Mouse (Mus musculus) 416B (cell line): ENCODE data around the gene Cacnb1.

ENCODE experiments used
- DNase-seq: peaks from one replicate; pipeline ENCODE4 v3.0.0; 2011; ENCODE audit warnings: low read depth

Gene Cacnb1

DNA sequence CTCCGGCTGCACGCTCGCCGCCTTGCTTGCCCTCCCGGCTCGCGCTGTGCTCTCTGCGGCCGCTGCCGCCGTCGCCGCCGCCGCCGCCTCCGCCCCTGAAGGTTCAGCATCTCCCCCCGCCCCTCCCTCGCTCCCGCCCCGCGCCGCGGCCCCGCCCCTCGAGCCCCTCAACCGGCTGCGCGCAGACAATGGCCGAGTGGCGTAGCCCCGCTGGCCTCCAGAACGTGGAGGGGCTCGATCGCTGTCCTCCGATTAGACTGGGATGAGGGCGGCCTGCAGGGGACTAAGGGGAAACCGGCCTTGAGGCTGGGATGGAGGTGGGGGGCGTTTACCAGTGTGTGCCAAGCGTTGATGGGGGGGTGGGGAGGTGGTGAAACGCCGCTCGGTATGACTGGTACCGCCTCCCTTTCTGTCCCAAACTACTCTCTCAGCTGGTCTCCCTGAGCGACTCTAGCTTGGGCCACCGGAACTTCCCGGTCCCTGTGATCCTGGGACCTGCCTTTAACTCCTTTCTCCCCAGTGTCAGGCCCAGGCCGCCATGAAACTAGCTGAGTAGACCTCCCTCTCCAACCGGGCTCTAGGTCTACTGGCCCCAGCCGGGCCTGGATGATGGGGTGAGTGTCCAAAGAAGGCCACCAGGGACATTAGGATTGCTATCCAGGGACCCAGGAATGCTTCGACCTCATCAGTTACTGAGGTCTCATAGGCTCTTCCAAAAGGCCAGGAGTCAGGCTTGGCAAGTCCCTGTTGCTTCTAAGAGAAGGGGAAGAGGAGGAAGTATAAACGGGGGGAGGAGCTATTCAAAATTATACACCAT lies at the start of gene Cacnb1:
Gene Cacnb1 (minus strand): TSS at position 480 of the 817 bp plus-strand sequence.
- no peak for DNase-seq

DNA sequence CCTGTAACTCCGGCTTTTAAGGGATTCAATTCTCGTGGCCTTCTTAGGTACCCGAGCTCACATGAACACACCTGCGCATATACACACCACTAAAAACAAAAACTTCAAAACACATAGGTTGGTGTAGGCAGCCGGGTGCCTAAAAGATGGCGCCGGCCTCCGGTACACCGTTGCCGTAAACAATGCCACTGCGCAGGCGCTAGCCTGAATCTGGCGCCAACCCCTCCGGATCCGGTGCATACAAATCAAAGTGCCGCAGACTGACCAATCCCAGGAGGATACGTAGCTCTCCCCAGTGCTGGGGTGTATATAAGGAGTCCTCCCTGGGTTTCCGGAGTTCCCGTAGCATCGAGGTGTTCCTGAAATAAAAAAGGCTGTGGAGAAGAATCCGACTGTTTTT lies 44.4 kb upstream of the Cacnb1 start:
- DNase-seq: no peak

- no peak for DNase-seq
Measured at GRCm38 (mm10) chr11:98066201-98066600, 43.4 kb upstream of the Cacnb1 start.

GRCm38 (mm10) chr11:98061904-98062562 lies 39.2 kb upstream of the Cacnb1 start:
- DNase-seq: no peak

DNA sequence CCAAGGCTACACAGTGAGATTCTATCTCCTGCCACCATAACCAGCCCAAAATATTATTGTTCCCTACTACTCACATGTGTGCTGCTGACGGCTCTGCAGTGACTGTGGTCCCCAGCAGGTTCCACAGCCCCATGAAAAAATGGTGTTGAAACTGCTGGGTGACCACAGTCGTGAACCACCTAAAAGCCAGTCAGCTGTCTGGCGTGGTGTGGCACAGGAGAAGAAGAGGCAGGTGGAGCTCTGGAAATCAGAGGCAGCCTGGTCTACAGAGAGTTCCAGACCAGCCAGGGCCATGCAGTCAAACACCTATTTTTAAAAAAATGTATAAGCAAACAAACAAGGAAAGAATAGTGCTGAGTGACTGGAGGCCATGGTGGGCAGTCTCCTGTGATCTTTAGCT lies 38.6 kb upstream of the Cacnb1 start:
- DNase-seq: peak; percentile 24

DNA sequence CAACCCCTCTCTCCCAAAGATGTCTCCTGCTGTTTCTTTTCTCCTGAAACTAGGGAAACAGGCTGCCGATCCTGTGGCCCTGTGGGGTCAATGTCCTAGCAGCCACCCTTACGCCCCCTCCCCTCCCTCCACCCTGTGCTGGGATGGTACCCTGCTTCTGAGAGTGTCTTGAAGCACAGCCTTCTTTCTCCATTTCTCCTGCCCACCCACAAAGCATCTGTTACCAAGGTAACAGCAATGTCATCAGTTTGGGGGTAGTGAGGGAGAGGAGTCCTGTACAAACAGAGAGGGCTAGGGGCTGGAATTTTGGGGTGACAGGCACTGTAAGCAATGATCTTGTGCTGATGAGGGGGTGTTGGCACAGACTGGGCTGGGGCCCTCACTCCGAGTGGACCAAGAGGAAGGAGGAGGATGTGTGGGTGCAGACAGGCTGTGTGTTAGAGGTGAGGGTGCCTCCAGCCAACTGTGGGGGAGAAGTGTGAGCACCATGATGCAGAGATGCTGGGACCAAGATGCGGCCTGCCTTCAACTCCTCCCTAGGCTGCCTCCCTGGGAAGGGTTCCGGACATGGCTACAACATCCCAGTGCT lies 37.4 kb upstream of the Cacnb1 start:
- no peak for DNase-seq

GRCm38 (mm10) chr11:98059662-98060061 lies 36.8 kb upstream of the Cacnb1 start:
- DNase-seq: no peak

DNA sequence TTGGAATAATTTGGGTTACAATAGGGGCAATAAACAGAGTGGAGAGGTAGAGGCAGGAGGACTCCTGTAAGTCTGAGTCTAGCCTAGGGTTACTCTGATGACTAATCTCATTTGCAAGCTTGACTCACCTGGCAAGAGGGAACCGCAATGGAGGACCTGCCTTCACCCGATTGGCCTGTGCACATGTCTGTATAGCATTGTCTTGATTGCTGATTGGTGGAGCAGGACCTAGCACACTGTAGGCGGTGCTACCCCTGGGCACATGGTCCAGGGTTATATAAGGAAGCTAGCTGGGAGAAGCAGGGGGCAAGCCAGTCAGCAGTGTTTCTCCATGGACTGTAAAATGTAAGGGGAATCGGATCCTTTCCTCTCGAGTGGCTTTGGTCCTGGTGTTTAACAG lies 35.2 kb upstream of the Cacnb1 start:
- DNase-seq: peak; percentile 79

- DNase-seq: peak; percentile 35
Measured at GRCm38 (mm10) chr11:98057466-98057865, 34.6 kb upstream of the Cacnb1 start.

- no peak for DNase-seq
Measured at GRCm38 (mm10) chr11:98052989-98053834, 30.4 kb upstream of the Cacnb1 start, which contains the start of gene Stac2. TSS of gene Stac2 (minus strand) at chr11:98053462.

DNA sequence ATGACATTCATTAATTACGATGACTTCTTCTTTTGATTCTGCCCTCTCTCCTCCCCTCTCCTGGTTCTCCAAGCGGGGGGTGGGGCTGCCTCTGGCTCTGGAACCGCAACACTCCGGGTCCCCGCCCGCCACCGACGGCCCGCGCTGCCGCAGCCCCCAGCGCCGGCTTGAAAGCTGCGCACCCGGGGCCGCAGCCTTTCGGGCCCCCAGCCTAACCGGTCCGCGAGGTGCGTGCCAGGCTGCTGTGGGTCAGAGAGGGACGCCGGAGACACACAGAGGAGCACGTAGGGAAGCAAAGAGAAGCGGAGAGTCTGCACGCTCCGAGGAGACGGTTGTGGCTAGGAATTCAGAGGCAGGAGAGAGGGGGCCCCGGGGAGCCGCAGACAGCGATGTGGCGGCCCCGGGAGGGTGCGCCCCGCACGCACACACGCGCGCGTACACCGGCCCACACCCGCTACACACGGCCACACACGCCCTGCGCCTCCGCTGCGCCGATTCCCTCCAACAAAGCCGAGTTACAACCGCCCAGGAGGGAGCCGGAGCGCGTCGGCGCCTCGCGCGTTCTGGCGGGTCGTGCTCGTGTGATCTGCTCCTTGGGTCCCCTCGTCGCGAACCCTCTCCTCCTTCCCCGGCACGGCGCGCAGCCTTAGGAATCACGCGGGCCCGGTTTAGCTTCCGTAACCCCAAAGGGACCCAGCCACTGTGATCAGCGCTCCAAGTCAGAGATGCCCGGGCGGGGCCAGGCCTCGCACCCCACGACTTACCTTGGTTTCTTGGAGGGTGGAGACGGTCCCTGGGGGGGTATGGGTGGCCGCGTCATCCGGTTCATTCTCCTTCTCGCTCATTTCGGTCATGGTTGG lies 29.5 kb upstream of the Cacnb1 start:
- no peak for DNase-seq

DNA sequence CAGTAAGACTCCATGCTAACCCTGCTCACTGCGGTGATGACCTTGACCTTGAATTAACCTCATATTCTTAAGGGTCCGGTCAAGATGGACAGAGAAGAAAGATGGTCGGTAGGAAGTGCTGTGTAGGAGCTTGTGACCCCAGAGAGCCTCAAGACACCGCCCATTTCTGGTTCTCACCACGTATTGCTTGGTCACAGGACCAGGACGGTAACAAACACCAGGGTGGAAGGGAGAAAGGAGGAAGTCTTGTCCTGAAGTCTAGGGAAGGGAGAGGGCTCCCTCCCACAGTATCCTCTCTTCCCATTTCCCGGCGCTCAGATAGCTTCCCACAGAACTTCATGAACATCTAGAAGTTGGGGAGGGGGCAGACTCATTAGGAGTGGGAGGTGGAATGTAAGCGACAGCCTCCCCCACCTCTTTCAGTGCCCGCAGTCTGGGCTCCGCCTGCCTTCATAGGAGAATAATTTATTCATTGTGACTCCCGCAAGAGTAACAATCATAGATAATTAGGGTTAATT lies 28.8 kb upstream of the Cacnb1 start:
- DNase-seq: no peak

GRCm38 (mm10) chr11:98050940-98051339 lies 28.1 kb upstream of the Cacnb1 start:
- DNase-seq: no peak

DNA sequence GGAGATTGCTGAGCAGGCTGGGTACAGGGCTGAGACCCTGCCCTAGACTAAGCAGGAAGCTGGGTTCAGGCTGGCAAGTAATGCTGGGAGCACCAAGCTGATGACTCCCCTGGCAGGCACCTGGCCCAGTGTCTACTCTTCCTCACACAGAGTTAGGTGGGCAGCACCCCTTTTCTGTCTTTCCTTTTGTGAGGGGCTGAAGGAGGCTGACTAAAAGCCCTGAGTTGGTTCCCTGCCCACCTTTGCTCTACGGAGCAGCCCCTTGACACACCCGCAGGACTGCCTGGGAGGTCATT lies 27.6 kb upstream of the Cacnb1 start:
- DNase-seq: no peak

DNA sequence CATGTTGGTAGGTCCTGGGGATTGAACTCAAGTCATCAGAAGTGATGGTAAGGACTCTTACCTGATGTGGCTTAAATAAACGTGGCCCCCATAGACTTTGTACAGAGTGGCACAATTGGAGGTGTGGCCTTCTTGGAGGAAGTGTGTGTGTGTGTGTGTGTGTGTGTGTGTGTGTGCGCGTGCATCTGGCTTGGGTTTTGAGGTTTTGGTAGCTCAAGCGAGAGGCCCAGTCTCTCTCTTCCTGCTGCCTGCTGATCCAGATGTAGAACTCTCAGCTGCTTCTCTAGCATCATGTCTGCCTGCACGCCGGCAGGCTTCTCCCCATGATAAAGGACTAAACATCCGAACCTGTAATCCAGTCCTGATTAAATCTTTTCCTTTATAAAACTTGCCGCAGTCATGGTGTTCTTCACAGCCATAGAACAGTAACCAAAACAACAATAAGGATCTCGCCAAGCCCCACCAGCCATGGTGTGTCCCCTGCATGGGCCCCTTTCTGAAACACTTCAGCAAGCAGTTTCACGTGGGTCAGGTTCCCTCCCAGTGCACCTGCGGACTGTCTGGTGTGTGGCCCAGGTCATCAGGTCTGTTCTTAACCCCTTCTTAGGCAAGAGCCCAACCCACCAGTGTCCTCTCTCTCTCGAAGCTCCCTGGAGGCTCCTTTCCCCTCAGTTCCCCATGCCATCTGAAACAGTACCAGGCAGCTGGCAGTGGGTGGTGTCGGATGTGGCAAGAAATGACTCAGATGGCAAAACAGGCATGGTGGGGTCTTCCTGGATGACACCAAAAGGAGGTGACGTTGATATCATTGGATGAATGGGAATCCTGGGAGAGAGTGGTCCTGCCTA lies 27.1 kb upstream of the Cacnb1 start:
- DNase-seq: peak; percentile 74

- DNase-seq: no peak
Measured at GRCm38 (mm10) chr11:98047745-98048144, 24.9 kb upstream of the Cacnb1 start.

GRCm38 (mm10) chr11:98046466-98046865 lies 23.6 kb upstream of the Cacnb1 start:
- no peak for DNase-seq

GRCm38 (mm10) chr11:98045596-98045995 lies 22.8 kb upstream of the Cacnb1 start:
- peak; percentile 49 for DNase-seq

GRCm38 (mm10) chr11:98044074-98044473 lies 21.2 kb upstream of the Cacnb1 start:
- DNase-seq: no peak

- no peak for DNase-seq
Measured at GRCm38 (mm10) chr11:98042741-98043140, 19.9 kb upstream of the Cacnb1 start.
